Mouse (Mus musculus): ENCODE results near the gene Scyl1.

The Scyl1 gene

GRCm38 (mm10) chr19:5802787-5803040 lies 31.5 kb upstream of the Scyl1 start:
- no peak for DNase-seq

GRCm38 (mm10) chr19:5802011-5802786 lies 31.0 kb upstream of the Scyl1 start:
- peak; percentile 95 to 96 for DNase-seq

DNA sequence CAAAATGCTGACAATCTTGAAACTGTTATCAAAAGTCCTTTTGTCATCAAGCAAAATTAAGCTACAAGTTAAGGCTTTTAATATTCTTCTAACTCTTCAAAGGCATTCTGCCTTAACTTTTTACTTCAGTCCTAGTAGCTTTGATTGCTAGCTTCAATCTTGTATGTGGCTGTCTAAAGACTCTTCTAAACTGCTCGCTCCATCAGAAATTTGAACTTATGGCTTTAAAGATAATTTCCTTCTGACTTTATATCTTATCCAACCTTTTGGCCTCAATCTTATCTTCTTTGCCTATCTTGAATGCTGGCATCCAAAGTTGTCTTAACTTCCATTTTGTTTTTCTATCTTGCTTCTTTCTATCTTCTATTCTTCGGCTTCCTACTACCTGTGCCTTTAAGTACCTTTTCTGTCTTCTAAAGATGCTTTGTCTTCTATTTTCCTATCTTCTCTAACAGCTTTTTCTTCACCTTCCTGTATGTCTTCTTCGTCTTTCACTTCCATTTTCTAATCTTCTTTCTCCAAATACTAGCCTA lies 30.3 kb upstream of the Scyl1 start:
- no peak for DNase-seq

- DNase-seq: no peak
Measured at GRCm38 (mm10) chr19:5800632-5801431, 29.6 kb upstream of the Scyl1 start.

DNA sequence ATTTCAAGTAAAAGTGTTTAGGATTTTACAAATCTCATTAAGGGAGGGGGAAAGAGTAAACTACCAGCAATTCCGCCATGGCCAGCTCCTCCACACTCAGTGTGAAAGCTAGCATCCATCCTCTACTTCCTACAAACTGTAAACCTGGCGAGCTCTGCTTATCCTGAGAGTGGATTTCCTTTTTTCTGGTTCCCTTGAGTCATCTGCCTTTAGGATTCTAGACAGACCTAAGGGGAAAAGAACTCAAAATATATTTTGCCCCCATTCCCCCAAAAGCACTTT lies 29.1 kb upstream of the Scyl1 start:
- DNase-seq: no peak

GRCm38 (mm10) chr19:5799566-5800349 lies 28.5 kb upstream of the Scyl1 start:
- DNase-seq: no peak

DNA sequence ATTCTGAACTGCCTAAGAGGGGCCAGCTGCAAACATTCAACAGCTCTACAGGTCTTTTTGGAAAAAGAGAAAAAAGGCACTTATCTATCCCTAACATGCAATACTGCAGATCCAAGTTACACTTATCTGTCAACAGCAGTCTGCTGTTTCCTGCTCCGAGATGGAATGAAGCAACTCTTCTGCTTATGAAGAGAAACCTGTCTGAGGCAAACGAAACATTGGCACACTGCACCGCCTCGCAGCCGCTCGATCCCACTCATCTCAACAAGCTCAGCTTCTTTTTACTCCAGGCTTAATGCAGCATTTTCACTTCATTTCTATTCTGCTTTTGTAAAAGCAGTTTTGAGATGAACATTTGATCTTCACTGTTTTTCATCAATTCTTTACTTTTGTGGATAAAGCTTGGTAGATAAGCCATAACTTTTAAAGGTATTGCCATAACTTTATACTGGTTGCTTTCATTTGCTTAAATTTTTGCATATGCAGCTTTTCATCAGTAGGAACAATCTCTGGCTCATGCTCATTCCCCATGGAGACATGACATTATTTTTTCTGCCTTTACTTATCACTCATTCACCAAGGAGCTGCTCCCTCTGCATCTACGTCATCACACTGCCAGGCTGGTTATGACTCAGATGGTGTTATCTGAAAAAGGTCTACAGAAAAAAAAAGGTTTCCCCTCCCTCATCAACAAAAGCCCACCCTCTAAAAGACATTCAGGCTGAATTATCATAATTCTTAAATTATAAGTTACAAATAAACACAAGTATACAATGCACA lies 27.7 kb upstream of the Scyl1 start:
- DNase-seq: no peak

GRCm38 (mm10) chr19:5797381-5798111 lies 26.3 kb upstream of the Scyl1 start:
- DNase-seq: no peak

DNA sequence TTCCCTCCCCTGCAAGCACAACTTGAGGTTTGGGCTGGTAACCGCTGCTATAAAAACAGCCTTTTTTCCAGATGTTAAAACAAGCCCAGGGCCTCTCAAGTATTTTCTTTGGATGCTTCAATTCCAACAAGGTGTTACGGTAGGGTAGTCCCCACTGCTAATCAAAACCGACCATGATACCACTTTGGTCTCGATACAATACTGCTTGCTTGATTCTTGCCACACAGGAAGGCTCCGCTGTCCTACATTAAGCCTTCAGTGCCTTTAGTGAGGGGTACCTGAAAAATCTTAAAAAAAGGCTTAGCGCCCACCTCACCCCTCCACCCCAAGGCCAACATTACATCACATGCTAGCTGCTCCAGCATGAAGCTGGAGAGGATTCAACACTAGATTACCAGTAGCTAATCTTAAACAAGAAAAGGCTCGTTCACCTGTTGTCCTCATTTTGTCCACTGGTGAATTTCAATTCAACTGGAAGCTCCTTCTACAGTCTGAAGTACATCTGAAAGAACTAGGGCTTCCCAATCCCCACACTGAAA lies 25.4 kb upstream of the Scyl1 start:
- no peak for DNase-seq

DNA sequence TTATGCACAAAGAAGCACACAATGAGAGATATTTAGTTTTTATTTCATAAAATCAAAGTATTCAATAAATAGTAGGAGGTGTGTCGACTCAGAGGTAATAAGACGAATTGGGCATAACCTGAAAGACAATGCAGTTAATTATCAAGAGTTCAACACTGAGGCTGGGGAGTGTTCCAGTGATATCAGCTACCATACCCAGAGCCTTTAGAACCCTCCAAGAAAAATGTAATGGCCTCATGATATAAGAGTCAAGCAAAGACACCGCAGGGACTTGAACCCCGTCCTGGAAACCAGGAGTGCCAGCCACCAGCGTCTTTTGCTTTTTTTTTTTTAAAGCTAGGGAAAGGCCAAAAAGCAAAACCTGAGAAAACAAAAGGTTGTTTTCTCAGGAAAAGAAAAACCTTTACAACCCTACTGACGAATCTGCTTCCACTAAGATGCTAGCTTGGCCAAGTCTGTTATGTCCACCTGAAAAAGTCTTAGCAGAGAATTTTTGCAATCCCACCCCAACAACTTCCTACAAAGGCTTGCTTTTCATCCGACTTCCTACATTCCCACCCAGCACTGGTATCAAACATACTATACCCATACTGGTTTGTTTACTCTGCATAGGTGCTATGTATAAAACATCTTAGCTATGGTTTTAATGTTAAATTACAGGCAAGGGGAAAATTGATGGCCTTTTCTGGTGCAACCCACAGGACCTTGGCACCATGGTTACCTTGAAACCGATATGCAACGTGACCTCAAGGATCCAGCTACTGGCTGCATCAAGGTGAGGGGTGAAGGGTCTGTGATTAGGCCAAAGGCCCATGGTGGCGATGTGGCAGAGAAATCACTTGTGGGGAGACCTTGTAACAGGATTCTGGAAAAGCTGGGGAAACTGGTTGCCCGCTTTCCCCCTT lies 24.7 kb upstream of the Scyl1 start:
- no peak for DNase-seq

GRCm38 (mm10) chr19:5794771-5795576 lies 23.8 kb upstream of the Scyl1 start:
- peak in 1 of 2 experiments; percentile 41 for DNase-seq

DNA sequence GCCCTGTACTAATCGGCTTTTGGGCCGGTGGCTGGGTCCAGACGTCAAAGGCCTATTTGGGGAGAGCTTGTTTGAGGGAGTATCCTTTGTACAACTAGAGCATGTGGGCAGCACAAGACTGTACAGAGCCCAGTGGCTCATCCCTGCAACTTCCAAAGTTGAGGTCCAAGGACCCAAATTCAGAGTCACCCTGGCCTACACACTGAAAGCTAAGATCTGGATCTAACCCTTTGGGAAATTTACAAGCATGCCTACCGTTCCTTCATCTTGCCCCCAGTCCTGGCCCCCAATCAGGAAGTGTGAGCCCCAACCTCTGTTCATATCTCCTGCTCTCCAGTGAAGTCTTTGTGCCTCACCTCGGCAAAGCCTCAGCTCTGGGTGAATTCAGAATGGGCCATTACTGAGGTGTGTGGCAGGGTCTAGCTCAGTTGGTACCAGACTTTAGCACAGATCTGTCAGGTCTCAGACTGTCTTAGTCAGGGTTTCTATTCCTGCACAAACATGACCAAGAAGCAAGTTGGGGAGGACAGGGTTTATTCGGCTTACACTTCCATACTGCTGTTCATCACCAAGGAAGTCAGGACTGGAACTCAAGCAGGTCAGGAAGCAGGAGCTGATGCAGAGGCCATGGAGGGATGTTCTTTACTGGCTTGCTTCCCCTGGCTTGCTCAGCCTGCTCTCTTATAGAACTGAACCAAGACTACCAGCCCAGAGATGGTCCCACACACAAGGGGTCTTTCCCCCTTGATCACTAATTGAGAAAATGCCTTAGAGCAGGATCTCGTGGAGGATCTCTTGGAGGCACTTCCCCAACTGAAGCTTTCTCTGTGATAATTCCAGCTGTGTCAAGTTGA lies 22.9 kb upstream of the Scyl1 start:
- peak in 1 of 2 experiments; percentile 22 for DNase-seq

GRCm38 (mm10) chr19:5793116-5793515 lies 21.9 kb upstream of the Scyl1 start:
- DNase-seq: peak; percentile 67 to 77

GRCm38 (mm10) chr19:5791329-5791728 lies 20.1 kb upstream of the Scyl1 start:
- no peak for DNase-seq

DNA sequence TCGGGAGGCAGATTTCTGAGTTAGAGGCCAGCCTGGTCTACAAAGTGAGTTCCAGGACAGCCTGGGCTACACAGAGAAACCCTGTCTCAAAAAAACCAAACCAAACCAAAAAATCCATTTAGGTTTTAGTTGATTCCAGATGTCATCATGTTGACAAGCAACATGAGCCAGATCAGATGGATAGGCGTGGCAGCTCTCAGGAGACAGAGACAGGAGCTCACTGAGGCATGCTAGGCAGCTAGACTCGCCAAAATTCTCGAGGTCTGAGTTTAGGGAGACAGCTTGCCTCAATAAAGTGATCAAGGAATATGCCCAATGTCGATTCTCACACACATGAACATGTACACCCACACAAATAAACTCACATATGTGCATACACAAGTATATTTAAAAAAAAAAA lies 17.8 kb upstream of the Scyl1 start:
- DNase-seq: no peak

DNA sequence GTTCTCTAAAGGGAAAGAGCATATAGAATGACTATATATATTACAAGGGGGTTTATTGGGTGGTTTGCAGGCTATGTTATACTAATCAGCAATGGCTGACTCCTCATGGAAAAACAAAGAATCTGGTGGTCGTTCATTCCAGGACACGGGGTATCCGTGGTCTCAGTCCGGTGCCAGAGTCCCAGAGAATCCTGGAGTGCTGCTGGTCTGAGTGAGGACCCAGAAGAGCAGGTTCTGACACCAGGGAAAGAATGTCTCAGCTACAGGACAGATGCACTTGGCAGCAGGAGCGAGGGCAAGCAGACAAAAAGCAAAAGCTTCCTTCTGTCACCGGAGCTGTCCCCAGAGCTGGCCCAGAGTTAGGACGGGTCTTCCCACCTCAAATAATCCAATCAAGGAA lies 17.4 kb upstream of the Scyl1 start:
- no peak for DNase-seq

GRCm38 (mm10) chr19:5787920-5788319 lies 16.7 kb upstream of the Scyl1 start:
- DNase-seq: no peak

GRCm38 (mm10) chr19:5787128-5787635 lies 16.0 kb upstream of the Scyl1 start:
- DNase-seq: peak; percentile 80 to 82

Measured in lung, adult 18-20 months (tissue).